Mouse (Mus musculus) urinary bladder, postnatal 25 days (tissue): Measurements from ENCODE around the gene Gpbp1l1.

Source experiments
- DNase-seq: peaks from one replicate; pipeline ENCODE4 v3.0.0; 2022; ENCODE audit warnings: low spot score

Gene Gpbp1l1

GRCm38 (mm10) chr4:116557306-116558121 is at the start of gene Gpbp1l1:
Gene Gpbp1l1, plus strand, starts transcription at chr4:116557658.
- peak; percentile 97 for DNase-seq

GRCm38 (mm10) chr4:116531109-116531508 is 26.3 kb upstream of the Gpbp1l1 start:
- no peak for DNase-seq

GRCm38 (mm10) chr4:116536351-116536750 is 21.1 kb upstream of the Gpbp1l1 start:
- no peak for DNase-seq

- DNase-seq, result no peak
Measured at GRCm38 (mm10) chr4:116537737-116538136, 19.7 kb upstream of the Gpbp1l1 start.

- no peak for DNase-seq
Measured at GRCm38 (mm10) chr4:116550432-116550831, 7.0 kb upstream of the Gpbp1l1 start.

GRCm38 (mm10) chr4:116553035-116553434 is 4.4 kb upstream of the Gpbp1l1 start:
- no peak for DNase-seq

- peak; percentile 74 for DNase-seq
Measured at GRCm38 (mm10) chr4:116555413-116556300, 1.8 kb upstream of the Gpbp1l1 start, which contains the start of gene Tmem69. Gene Tmem69, minus strand, starts transcription at chr4:116555936.

- DNase-seq, result peak; percentile 89
Measured at GRCm38 (mm10) chr4:116556561-116557305, 725 bp upstream of the Gpbp1l1 start.

- no peak for DNase-seq
Measured at GRCm38 (mm10) chr4:116558151-116558882, 859 bp downstream of the Gpbp1l1 start.

- DNase-seq, result no peak
Measured at GRCm38 (mm10) chr4:116595793-116596192, 38.3 kb downstream of the Gpbp1l1 start.

- no peak for DNase-seq
Measured at GRCm38 (mm10) chr4:116596379-116596778, 38.9 kb downstream of the Gpbp1l1 start, which contains the start of gene Ccdc17. Gene Ccdc17, plus strand, starts transcription at chr4:116596654.

- DNase-seq, result peak; percentile 80
Measured at GRCm38 (mm10) chr4:116596978-116597881, 39.8 kb downstream of the Gpbp1l1 start.

GRCm38 (mm10) chr4:116612621-116613020 is 55.2 kb downstream of the Gpbp1l1 start:
- no peak for DNase-seq

- DNase-seq, result no peak
Measured at GRCm38 (mm10) chr4:116615237-116615636, 57.8 kb downstream of the Gpbp1l1 start.

GRCm38 (mm10) chr4:116624831-116625230 is 67.4 kb downstream of the Gpbp1l1 start:
- no peak for DNase-seq

- DNase-seq, result peak; percentile 68
Measured at GRCm38 (mm10) chr4:116626658-116627358, 69.3 kb downstream of the Gpbp1l1 start.

- DNase-seq, result peak; percentile 87
Measured at GRCm38 (mm10) chr4:116627359-116627716, 69.9 kb downstream of the Gpbp1l1 start.

GRCm38 (mm10) chr4:116627722-116628662 is 70.5 kb downstream of the Gpbp1l1 start, which contains the start of gene Nasp:
Gene Nasp, minus strand, starts transcription at chr4:116627941.
- peak; percentile 54 for DNase-seq
